Mouse (Mus musculus): ENCODE measurements around the gene Plxnd1.

The Plxnd1 gene

GRCm38 (mm10) chr6:115982889-115983288 is 11.9 kb downstream of the Plxnd1 start:
- no peak for DNase-seq (ENCODE audit: low read depth, low spot score)

DNA sequence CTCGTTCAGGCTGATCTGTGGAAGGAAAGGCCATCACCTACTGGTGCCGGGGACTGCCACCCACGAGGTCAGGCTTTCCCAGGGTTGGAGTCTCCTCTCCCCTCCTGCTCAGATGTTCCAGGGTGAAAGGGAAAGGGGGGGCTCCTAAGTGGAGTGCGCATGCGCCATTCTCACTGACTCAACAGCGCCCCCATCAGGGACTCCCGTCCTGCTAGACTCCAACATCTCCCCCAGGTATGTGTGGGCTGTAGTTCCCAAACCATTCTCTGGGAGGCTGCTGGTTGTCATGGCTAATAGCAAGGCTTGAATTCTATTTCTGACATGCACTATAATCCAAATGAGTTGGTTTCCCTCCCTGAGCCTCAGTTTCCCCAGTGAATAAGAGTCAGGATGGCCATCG is 16.2 kb downstream of the Plxnd1 start:
- no peak for DNase-seq (ENCODE audit: low read depth, low spot score)

- no peak for DNase-seq (ENCODE audit: low read depth, low spot score)
Measured at GRCm38 (mm10) chr6:115977810-115978209, 17.0 kb downstream of the Plxnd1 start.

DNA sequence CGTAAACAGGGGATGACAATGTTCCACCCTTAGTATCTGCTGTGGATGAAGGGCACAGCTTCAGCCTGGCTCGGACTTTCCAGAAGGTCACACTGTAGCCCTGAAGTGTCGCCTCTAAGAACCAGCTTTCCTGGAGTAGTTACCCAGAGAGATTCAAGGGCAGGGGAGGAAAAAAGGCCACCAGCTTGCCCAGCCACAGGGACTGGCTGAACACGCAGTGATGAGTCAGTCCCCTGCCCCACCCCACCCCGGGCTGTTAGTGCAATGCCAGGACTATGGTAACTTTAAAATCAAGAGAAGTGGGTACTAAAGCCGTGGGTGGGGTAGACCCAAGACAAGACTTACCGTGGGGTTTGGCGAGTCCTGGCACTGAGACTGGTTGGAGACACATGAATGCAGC is 19.2 kb downstream of the Plxnd1 start:
- no peak for DNase-seq (ENCODE audit: low read depth, low spot score)

- no peak for DNase-seq (ENCODE audit: low read depth, low spot score)
Measured at GRCm38 (mm10) chr6:115973881-115974662, 20.7 kb downstream of the Plxnd1 start.

GRCm38 (mm10) chr6:115973139-115973875 is 21.5 kb downstream of the Plxnd1 start:
- no peak for DNase-seq (ENCODE audit: low read depth, low spot score)

- no peak for DNase-seq (ENCODE audit: low read depth, low spot score)
Measured at GRCm38 (mm10) chr6:115972083-115972764, 22.6 kb downstream of the Plxnd1 start.

- no peak for DNase-seq (ENCODE audit: low read depth, low spot score)
Measured at GRCm38 (mm10) chr6:115971273-115972060, 23.3 kb downstream of the Plxnd1 start.

DNA sequence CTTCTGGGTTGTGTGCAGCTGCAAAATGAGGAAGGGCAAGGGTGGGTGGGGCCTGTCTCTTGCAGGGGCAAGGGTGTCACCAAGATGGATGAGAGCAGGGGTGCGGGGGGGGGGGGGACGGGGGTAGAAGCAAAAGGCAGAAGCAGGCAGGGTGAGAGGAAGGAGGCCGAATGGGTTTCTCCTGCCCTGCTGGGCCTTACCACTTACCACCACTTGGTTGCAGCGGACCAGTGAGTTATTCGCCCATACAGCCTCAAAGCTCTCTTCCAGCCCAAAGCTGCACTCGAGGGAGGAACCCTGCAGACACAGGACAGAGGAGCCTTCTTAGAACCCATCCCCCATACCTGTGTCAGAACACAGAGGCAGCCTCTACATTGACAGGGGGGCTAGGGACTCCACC is 24.9 kb downstream of the Plxnd1 start:
- no peak for DNase-seq (ENCODE audit: low read depth, low spot score)

DNA sequence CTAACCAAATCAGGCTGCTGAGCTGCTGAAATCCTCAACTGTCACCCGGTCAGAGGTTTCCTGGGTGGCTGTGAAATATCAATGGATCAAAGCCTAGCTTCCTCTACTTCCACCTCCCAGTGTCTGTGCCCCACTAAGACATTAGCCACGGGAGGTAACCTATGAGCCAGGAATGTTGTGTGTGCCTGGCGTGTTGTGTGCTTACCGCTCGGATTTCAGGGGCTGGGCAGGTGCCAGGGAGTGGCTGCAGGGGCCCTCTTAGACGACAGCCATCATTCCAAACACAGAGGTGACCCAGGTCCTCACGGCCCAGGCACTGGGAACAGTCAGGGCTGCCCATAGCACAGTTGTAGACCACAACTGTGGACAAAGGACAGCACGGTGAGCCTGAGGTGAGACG is 25.7 kb downstream of the Plxnd1 start:
- no peak for DNase-seq (ENCODE audit: low read depth, low spot score)

DNA sequence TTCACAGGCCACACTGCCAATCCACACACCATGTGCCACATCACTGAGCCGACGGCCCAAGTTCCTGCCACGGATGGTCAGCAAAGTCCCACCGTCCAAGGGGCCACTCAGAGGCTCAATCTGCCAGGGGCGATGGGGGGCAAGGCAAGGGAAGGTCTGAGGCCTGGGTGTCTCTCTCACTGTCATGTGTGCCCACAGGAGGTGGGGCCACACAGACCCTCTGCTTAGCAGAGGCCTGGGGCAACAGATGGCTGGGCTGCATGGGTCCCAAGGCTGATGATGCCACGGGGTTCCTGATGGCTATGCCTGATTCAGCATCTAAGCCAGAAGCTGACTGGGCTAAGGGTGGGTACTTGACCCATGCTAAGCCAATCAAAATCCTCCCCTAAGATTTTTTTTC is 26.1 kb downstream of the Plxnd1 start:
- no peak for DNase-seq (ENCODE audit: low read depth, low spot score)

GRCm38 (mm10) chr6:115968086-115968485 is 26.7 kb downstream of the Plxnd1 start:
- DNase-seq (ENCODE audit: low read depth, low spot score), result no peak

GRCm38 (mm10) chr6:115967291-115967880 is 27.4 kb downstream of the Plxnd1 start:
- no peak for DNase-seq (ENCODE audit: low read depth, low spot score)

- DNase-seq (ENCODE audit: low read depth, low spot score), result no peak
Measured at GRCm38 (mm10) chr6:115966227-115966966, 28.4 kb downstream of the Plxnd1 start.

DNA sequence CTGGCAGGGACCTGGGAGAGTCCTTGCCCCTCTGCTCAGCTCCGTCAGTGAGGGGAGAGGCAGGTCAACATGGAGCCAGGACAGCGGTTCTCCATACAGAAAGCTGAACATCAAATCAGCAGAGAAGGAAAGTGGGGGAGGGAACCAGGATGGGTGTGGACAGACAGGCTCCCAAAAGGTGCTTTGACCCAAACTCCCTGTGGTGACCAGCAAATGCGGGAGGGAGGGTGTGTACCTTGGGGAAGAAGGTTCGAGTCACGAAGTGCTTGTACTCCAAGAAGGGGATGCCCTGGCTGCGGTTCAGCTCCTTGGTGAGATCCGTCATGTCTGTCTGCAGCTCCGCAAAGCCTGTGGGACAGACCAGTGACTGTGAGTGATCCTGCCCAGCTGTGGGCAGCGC is 31.1 kb downstream of the Plxnd1 start:
- no peak for DNase-seq (ENCODE audit: low read depth, low spot score)

DNA sequence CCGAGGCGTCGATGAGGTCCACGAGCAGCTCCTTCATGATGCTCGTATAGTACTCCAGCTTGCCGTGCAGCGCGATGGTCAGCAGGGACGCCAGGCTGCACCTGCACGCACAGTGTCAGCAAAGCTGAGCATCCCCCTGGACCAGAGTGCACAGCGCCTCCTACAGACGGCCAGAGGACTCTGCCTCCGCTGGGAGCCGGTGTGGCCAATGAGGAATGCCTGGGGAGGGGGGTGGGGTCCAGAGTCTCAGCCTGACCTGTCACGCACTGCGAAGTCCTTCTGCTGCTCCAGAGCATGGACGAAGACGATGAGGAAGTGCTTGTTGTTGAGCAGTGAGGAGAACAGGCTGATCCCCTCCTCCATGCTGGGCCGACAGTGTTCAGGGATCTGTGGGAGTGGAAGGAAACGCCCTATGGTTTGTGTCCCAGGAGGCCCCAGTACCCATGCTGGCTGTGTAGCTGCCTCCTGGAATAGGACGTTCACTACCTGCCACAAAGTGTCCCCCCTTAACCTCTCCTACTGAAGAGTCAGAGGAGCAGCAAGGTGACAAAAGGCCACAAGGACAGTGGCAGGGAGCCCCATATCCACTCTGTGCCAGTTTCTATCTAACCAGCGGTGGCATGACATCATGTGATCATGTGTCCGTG is 32.2 kb downstream of the Plxnd1 start:
- DNase-seq (ENCODE audit: low read depth, low spot score), result peak; percentile 53

- DNase-seq (ENCODE audit: low read depth, low spot score), result no peak
Measured at GRCm38 (mm10) chr6:115961743-115962142, 33.1 kb downstream of the Plxnd1 start.

- no peak for DNase-seq (ENCODE audit: low read depth, low spot score)
Measured at GRCm38 (mm10) chr6:115960322-115960721, 34.5 kb downstream of the Plxnd1 start.

- no peak for DNase-seq (ENCODE audit: low read depth, low spot score)
Measured at GRCm38 (mm10) chr6:115959151-115959691, 35.6 kb downstream of the Plxnd1 start.

- DNase-seq (ENCODE audit: low read depth, low spot score), result no peak
Measured at GRCm38 (mm10) chr6:115958445-115958844, 36.4 kb downstream of the Plxnd1 start.

Data from WW6 (cell line).